Mouse (Mus musculus) CH12.LX (cell line): ENCODE measurements at regions not wholly inside any gene's neighbourhood (a gene's known extent, or its start where the extent isn't known, plus 50 kb on each side); places are given as distances from the start of the nearest gene placed in this dataset.

Source experiments
- CHD2 ChIP-seq: IDR thresholded peaks from 2 replicates; pipeline ENCODE4 v1.6.1; 2011; ENCODE audit warnings: low read length, improper control_type of control experiment
- CTCF ChIP-seq, 2 experiments: IDR thresholded peaks in 1 of 2; conservative IDR thresholded peaks in 1 of 2; 2 replicates each; pipeline ENCODE4 v1.5.1; 2011 to 2012; ENCODE audit warnings: low read depth in 2 of 2, low read length in 2 of 2, improper control_type of control experiment in 1 of 2, inconsistent platforms in 1 of 2, mild to moderate bottlenecking in 1 of 2, moderate library complexity in 1 of 2
- MEF2A ChIP-seq: IDR thresholded peaks from 2 replicates; pipeline ENCODE4 v1.6.1; 2014; ENCODE audit warnings: low read depth, mild to moderate bottlenecking, inconsistent platforms, low read length, improper control_type of control experiment, borderline replicate concordance
- MYC ChIP-seq: IDR thresholded peaks from 2 replicates; pipeline ENCODE4 v1.6.1; 2011; ENCODE audit warnings: low read depth, mild to moderate bottlenecking, improper control_type of control experiment, low read length
- ZMIZ1 ChIP-seq: IDR thresholded peaks from 2 replicates; pipeline ENCODE4 v1.6.1; 2012; ENCODE audit warnings: low read depth, mild to moderate bottlenecking, inconsistent platforms, low read length, improper control_type of control experiment

GRCm38 (mm10) chrX:11654976-11655375 is 327.4 kb downstream of the H2al1j start:
- no peak for TF ChIP-seq ZMIZ1
- TF ChIP-seq CHD2: no peak
- TF ChIP-seq CTCF (conservative IDR thresholded peaks at IDR 0.05 in 1 of 2, IDR thresholded peaks at IDR 0.05 in 1 of 2; ENCODE audit: low read depth in 2 of 2, low read length in 2 of 2): no peak
- TF ChIP-seq MEF2A: no peak
- TF ChIP-seq MYC: no peak
